Mouse (Mus musculus): ENCODE measurements around the gene B9d2.

Gene B9d2

GRCm38 (mm10) chr7:25731294-25732055 is 50.9 kb downstream of the B9d2 start:
- DNase-seq (ENCODE audit: low read depth, low spot score) = no peak

GRCm38 (mm10) chr7:25734991-25735390 is 54.4 kb downstream of the B9d2 start:
- DNase-seq (ENCODE audit: low read depth, low spot score) = no peak

Measured in brain, embryonic 18.5 days (tissue).